Mouse (Mus musculus) leukemia stem cell, adult 10-12 weeks (primary cell): Measurements from ENCODE around the gene Cxcl2. TPM values are rescaled to one million over a fixed set of nuclear protein-coding genes. Genes with fewer than 3 reads are reported as not detected.

ENCODE experiments used
- polyA plus RNA-seq: library from polyadenylated mRNA; stranded (reverse); fragments of >175 nt; gene quantifications from 2 replicates; pipeline ENCODE4 v1.2.3, GENCODE M21; 2012; ENCODE audit warnings: low replicate concordance

Cxcl2 gene
- polyA plus RNA-seq: not detected in 2 replicates

GRCm38 (mm10) chr5:90903339-90904020 lies at the start of gene Cxcl2:
Cxcl2 (plus strand) TSS chr5:90903871.

GRCm38 (mm10) chr5:90890519-90891463 lies 12.9 kb upstream of the Cxcl2 start, which contains the start of gene Cxcl1:
Cxcl1 (plus strand) TSS chr5:90891241.

GRCm38 (mm10) chr5:90930971-90931851 lies 27.5 kb downstream of the Cxcl2 start, which contains the start of gene Mthfd2l:
Mthfd2l (plus strand) TSS chr5:90931117.

Other genes starting within 250 kb of the Cxcl2 start
- gene Cxcl5, start 144.5 kb upstream of the Cxcl2 start, polyA plus RNA-seq: not detected in 2 replicates
- gene Ppbp, start 135.4 kb upstream of the Cxcl2 start, polyA plus RNA-seq: 0.27 and 0.38 TPM in 2 replicates
- 0.78 and 4.4 TPM in 2 replicates for gene Pf4, start 131.4 kb upstream of the Cxcl2 start, polyA plus RNA-seq
- not detected in 2 replicates for gene Cxcl3, start 117.8 kb upstream of the Cxcl2 start, polyA plus RNA-seq
- not detected in 2 replicates for gene Cxcl15, start 109.3 kb upstream of the Cxcl2 start, polyA plus RNA-seq
- gene Cxcl1, start 12.6 kb upstream of the Cxcl2 start, polyA plus RNA-seq: 0.51 TPM in 1 of 2 replicates, not detected in the other
- 5.6 and 11.2 TPM in 2 replicates for gene Mthfd2l, start 27.2 kb downstream of the Cxcl2 start, polyA plus RNA-seq
- 0.10 TPM in 1 of 2 replicates, not detected in the other for gene Epgn, start 123.6 kb downstream of the Cxcl2 start, polyA plus RNA-seq
- gene Ereg, start 170.8 kb downstream of the Cxcl2 start, polyA plus RNA-seq: not detected in 2 replicates
- gene Areg, start 235.7 kb downstream of the Cxcl2 start, polyA plus RNA-seq: not detected in 2 replicates